Mouse (Mus musculus) T-helper 2 cell (primary cell): Measurements from ENCODE around the gene Fignl2.

Experiments used
- in situ Hi-C: fragments of 300-600 bp; cut with MboI, MseI; formaldehyde crosslinking; loops from one replicate; pipeline ENCODE4 v1.15.1; 2025; ENCODE audit warnings: high pct_unique_total_duplicates

Gene Fignl2

DNA sequence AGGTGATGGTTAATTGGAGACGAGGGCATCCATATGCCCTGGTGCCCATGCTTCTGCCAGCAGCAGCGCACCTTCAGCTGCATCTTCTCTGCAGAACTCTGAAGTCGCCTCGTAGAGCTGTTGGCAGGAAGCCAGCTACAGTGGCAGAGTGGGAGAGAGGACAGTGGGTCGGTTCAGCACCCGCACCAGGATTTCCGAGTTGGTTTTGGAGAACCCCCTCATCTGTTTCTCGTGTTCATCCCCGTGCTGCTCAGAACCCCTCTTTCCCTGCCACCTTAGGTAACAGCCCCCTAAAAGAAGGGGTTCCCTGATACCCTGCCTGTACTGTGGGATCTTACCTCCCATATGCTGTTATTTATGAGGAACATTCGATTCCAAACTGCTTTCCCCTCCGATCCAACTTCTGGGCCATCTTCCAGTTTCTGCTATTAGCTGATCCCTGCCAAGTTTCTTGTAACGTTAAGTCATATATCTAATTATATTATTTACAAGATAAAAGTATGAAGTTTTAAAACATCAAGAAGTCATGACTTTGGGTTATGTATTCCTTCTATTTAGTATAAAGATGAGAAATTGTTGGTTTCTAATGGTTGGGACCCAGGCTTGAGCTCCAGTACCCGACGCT, 69.9 kb downstream of the Fignl2 start:
- in situ Hi-C loops, result no loop called here

DNA sequence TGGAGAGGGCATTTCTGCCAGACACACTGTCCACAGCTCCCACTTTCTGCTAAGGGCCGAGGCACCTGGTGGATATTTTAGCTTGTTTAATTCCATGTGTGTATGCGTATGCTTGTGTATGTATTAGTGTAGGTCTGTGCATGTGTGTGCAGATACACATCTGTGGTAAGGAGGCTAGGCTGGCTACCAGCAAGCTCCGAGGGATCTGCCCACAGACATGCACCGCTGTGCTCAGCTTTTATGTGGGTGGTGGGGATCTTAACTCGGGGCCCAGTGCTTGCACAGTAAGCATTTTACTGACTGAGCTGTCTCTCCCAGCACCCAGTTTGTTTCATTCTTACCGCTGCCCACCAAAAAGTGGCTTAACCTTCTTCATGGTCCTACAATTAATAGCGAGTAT, 71.1 kb downstream of the Fignl2 start:
- in situ Hi-C loops, result no loop called here

DNA sequence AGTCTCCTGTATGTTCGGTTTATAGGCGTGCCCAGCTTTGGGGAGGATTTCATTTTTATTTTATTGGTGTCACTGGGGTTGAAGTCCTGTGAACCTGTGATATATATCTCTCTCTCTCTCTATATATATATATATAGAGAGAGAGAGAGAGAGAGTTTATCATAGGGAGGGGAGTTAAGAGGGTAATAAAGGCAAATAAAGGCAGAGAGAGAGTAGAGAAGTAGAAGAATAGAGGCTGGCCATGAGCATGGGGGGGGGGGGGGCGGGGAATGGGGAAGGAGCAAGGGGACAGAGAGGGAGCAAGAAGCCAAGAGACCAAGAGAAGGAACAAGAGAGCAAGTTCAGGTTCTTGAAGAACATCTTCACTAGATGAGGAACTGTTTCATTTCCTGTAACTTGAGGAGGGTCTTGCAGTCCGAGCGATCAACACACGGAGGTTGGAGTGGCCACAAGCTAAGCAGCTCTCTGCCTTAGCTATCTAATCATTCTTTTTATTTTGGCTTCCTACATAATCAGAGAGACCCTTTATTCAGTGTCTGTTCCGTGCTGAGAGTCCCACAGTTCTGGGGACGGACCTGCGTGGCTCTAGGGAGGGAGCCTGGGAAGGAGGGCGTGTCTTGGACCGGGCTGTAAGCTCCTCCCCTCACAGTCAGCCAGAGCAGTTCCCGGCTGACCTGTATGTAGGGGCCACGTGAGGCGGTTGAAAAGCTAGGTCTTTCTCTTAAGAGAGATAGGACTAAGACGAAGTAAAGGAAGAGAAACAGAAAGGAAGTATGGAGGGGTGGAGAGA, 71.9 kb downstream of the Fignl2 start:
- in situ Hi-C loops, result no loop called here

DNA sequence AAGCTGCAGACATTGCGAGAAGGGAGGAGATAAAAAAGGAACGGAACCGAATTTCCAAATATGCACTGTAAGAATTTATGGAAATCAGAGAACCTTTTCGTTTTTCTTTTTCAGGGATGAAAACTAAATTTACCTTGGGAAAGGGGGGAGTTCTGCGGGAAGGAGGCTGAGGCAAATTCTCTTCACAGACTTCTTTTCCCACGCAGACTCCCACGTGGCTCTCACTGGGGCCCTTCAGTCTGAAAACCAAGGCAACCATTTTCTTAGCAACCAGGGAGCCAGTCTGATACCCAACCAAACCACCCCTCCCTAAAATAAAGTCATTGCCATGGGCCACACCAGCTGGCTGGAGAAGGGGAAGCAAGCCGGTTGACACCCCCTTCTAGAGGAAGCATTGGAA, 72.7 kb downstream of the Fignl2 start:
- in situ Hi-C loops, result no loop called here

DNA sequence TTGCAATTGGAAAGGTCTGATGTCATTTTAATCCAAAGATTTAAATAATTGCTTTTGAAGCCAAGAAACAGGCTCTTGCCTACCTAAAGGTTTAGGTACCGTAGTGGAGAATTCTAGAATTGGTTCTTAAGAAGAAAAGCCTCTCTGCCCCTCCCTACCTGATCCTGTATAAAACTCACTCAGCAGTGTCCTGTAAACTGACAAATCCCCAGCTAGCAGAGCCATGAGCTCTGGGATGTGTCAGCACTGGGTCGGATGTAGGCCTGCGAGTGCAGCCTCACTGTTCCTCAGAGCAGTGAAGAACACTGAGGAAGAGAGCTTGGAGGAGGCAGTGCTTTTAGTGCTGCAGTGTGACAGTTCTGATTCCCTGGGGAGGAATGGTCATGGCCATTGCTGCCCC, 73.8 kb downstream of the Fignl2 start:
- in situ Hi-C loops, result no loop called here

DNA sequence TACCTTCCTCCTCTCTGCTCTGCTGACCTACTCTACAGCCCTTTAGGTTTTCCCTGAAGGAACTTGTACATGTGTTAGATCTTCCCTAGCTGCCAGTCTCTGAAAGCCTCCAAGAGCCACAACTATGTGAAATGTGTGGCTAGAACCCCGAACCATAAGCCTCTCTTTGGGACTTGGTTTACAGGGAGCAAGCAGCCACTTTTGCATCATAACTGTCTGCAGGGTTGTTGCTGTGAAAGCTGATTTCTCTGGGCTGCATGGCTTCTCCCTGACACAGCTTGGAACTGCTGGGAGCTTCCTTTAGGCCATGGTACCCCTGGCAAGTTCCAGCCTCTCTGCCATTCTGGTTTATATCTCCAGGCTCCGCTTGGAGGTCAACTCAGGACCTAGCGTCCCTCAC, 75.9 kb downstream of the Fignl2 start:
- in situ Hi-C loops, result no loop called here

DNA sequence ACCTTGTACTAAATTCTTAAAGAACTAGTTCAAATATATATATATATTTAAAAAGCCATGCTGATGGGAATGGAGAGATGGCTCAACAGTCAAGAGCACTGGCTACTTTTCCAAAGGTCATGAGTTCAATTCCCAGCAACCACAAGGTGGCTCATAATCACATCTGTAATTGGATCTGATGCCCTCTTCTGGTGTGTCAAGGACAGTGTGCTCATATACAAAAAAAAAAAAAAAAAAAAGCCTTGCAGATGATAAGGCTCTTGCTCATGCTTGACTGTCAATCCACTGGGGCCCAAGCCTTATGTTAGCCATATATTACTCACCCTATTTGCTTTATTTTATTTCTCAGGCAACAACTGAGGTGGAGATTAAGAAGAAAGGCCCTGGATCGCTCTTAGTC, 76.7 kb downstream of the Fignl2 start:
- in situ Hi-C loops, result no loop called here
